Mouse (Mus musculus): ENCODE data around the gene Cysrt1.

DNA sequence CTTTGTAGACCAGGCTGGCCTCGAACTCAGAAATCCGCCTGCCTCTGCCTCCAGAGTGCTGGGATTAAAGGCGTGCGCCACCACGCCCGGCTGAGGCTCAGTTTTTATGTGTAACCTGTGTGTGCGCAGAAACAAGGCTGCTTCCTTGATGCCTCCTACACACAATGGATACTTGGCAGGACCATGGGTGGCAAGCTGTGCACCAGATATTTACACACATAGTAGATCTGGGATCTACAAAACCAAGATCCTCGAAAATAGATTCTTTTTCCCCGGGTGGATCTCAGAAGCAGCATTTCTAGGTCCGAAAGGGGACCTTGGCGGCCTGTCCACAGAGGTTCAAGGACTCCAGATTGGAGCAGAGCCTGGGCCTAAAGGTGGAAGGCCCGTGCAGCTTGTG is 19.6 kb upstream of the Cysrt1 start:
- TF ChIP-seq CTCF (IDR thresholded peaks at IDR 0.05; ENCODE audit: control insufficient read depth, insufficient read depth, low read length) (no peak), POLR2A (IDR thresholded peaks at IDR 0.05; ENCODE audit: borderline replicate concordance, control insufficient read depth, low read depth, low read length) (no peak)
